Mouse (Mus musculus): ENCODE results near the gene Zc2hc1b. TPM values are rescaled to one million over a fixed set of nuclear protein-coding genes. Genes with fewer than 3 reads are reported as not detected.

Gene Zc2hc1b
- total RNA-seq (2014; fragmentation: Nextera tagmentation) (not detected in 2 replicates), total RNA-seq (2017) (not detected in 2 replicates), polyA plus RNA-seq (2012) (not detected in 2 replicates)

GRCm38 (mm10) chr10:13177973-13178624 is at the start of gene Zc2hc1b:
Gene Zc2hc1b (minus strand): TSS chr10:13178023.
- ATAC-seq (ENCODE audit: extremely low read depth, insufficient number of reproducible peaks, low FRiP score, poor library complexity, severe bottlenecking) (no peak), DNase-seq (ENCODE audit: low spot score) (no peak)
- Histone ChIP-seq H3K27me3 (ENCODE audit: insufficient read depth, low read length) (no peaks in the 10 kb centered on the region), H3K4me3 (ENCODE audit: low read depth, low read length) (no peak within 1 kb of the TSS), H3K36me3 (replicated peaks) (peaks cover 79% of the 10 kb centered on the region), H3K9me3 (replicated peaks) (no peaks in the 10 kb centered on the region), H3K4me1 (ENCODE audit: insufficient read depth, low read depth, low read length) (no peaks in the 10 kb centered on the region; the same call in 1 of the 2 replicates)
- TF ChIP-seq GATA2 (IDR thresholded peaks at IDR 0.05; ENCODE audit: borderline replicate concordance, low read depth, low read length) (no peak), GATA1 (IDR thresholded peaks at IDR 0.05; ENCODE audit: borderline replicate concordance, low read length) (no peak), TAL1 (conservative IDR thresholded peaks at IDR 0.05; ENCODE audit: low read depth, low read length) (no peak), CTCF (IDR thresholded peaks at IDR 0.05; ENCODE audit: low read depth, low read length) (no peak), POLR2AphosphoS5 (IDR thresholded peaks at IDR 0.05; ENCODE audit: insufficient replicate concordance, low read depth, low read length) (no peak)

- Histone ChIP-seq H3K4me3 (ENCODE audit: low read depth, low read length) (no peak overlapping the region), H3K9me3 (replicated peaks) (no peaks in the 10 kb centered on the region), H3K27me3 (ENCODE audit: insufficient read depth, low read length) (peaks cover 10% of the 10 kb centered on the region), H3K36me3 (replicated peaks) (no peaks in the 10 kb centered on the region), H3K4me1 (ENCODE audit: insufficient read depth, low read depth, low read length) (no peaks in the 10 kb centered on the region)
- ATAC-seq (ENCODE audit: extremely low read depth, insufficient number of reproducible peaks, low FRiP score, poor library complexity, severe bottlenecking) (no peak), DNase-seq (ENCODE audit: low spot score) (no peak)
- no peak for TF ChIP-seq POLR2AphosphoS5 (IDR thresholded peaks at IDR 0.05; ENCODE audit: insufficient replicate concordance, low read depth, low read length)
- no peak for TF ChIP-seq GATA2 (IDR thresholded peaks at IDR 0.05; ENCODE audit: borderline replicate concordance, low read depth, low read length)
- no peak for TF ChIP-seq CTCF (IDR thresholded peaks at IDR 0.05; ENCODE audit: low read depth, low read length)
- TF ChIP-seq TAL1 (conservative IDR thresholded peaks at IDR 0.05; ENCODE audit: low read depth, low read length): no peak
- TF ChIP-seq GATA1 (IDR thresholded peaks at IDR 0.05; ENCODE audit: borderline replicate concordance, low read length): no peak
Observed at GRCm38 (mm10) chr10:13225377-13226063, 47.7 kb upstream of the Zc2hc1b start.

GRCm38 (mm10) chr10:13222135-13222534 is 44.3 kb upstream of the Zc2hc1b start:
- H3K36me3 ChIP-seq (replicated peaks): no peaks in the 10 kb centered on the region
- DNase-seq (ENCODE audit: low spot score) (no peak), ATAC-seq (ENCODE audit: extremely low read depth, insufficient number of reproducible peaks, low FRiP score, poor library complexity, severe bottlenecking) (no peak)
- no peak overlapping the region for H3K4me3 ChIP-seq (ENCODE audit: low read depth, low read length)
- no peak for TF ChIP-seq CTCF (IDR thresholded peaks at IDR 0.05; ENCODE audit: low read depth, low read length)
- TF ChIP-seq TAL1 (conservative IDR thresholded peaks at IDR 0.05; ENCODE audit: low read depth, low read length): no peak
- no peak for TF ChIP-seq GATA2 (IDR thresholded peaks at IDR 0.05; ENCODE audit: borderline replicate concordance, low read depth, low read length)
- no peak for TF ChIP-seq GATA1 (IDR thresholded peaks at IDR 0.05; ENCODE audit: borderline replicate concordance, low read length)
- no peak for TF ChIP-seq POLR2AphosphoS5 (IDR thresholded peaks at IDR 0.05; ENCODE audit: insufficient replicate concordance, low read depth, low read length)
- peaks cover 12% of the 10 kb centered on the region for H3K27me3 ChIP-seq (ENCODE audit: insufficient read depth, low read length)
- H3K4me1 ChIP-seq (ENCODE audit: insufficient read depth, low read depth, low read length): no peaks in the 10 kb centered on the region
- no peaks in the 10 kb centered on the region for H3K9me3 ChIP-seq (replicated peaks)

GRCm38 (mm10) chr10:13220061-13220460 is 42.2 kb upstream of the Zc2hc1b start:
- Histone ChIP-seq H3K36me3 (replicated peaks) (no peaks in the 10 kb centered on the region), H3K9me3 (replicated peaks) (no peaks in the 10 kb centered on the region), H3K27me3 (ENCODE audit: insufficient read depth, low read length) (peaks cover 8% of the 10 kb centered on the region), H3K4me1 (ENCODE audit: insufficient read depth, low read depth, low read length) (peaks cover 4% of the 10 kb centered on the region), H3K4me3 (ENCODE audit: low read depth, low read length) (no peak overlapping the region)
- TF ChIP-seq GATA2 (IDR thresholded peaks at IDR 0.05; ENCODE audit: borderline replicate concordance, low read depth, low read length): no peak
- TF ChIP-seq GATA1 (IDR thresholded peaks at IDR 0.05; ENCODE audit: borderline replicate concordance, low read length): no peak
- no peak for TF ChIP-seq TAL1 (conservative IDR thresholded peaks at IDR 0.05; ENCODE audit: low read depth, low read length)
- TF ChIP-seq CTCF (IDR thresholded peaks at IDR 0.05; ENCODE audit: low read depth, low read length): no peak
- TF ChIP-seq POLR2AphosphoS5 (IDR thresholded peaks at IDR 0.05; ENCODE audit: insufficient replicate concordance, low read depth, low read length): no peak
- DNase-seq (ENCODE audit: low spot score) (no peak), ATAC-seq (ENCODE audit: extremely low read depth, insufficient number of reproducible peaks, low FRiP score, poor library complexity, severe bottlenecking) (no peak)

GRCm38 (mm10) chr10:13213956-13214355 is 36.1 kb upstream of the Zc2hc1b start:
- no peak for ATAC-seq (ENCODE audit: extremely low read depth, insufficient number of reproducible peaks, low FRiP score, poor library complexity, severe bottlenecking)
- DNase-seq (ENCODE audit: low spot score): no peak
- TF ChIP-seq POLR2AphosphoS5 (IDR thresholded peaks at IDR 0.05; ENCODE audit: insufficient replicate concordance, low read depth, low read length): no peak
- TF ChIP-seq TAL1 (conservative IDR thresholded peaks at IDR 0.05; ENCODE audit: low read depth, low read length): no peak
- TF ChIP-seq CTCF (IDR thresholded peaks at IDR 0.05; ENCODE audit: low read depth, low read length): no peak
- TF ChIP-seq GATA2 (IDR thresholded peaks at IDR 0.05; ENCODE audit: borderline replicate concordance, low read depth, low read length): no peak
- TF ChIP-seq GATA1 (IDR thresholded peaks at IDR 0.05; ENCODE audit: borderline replicate concordance, low read length): no peak
- no peaks in the 10 kb centered on the region for H3K36me3 ChIP-seq (replicated peaks)
- H3K9me3 ChIP-seq (replicated peaks): no peaks in the 10 kb centered on the region
- H3K4me3 ChIP-seq (ENCODE audit: low read depth, low read length): no peak overlapping the region
- peaks cover 4% of the 10 kb centered on the region for H3K4me1 ChIP-seq (ENCODE audit: insufficient read depth, low read depth, low read length)
- H3K27me3 ChIP-seq (ENCODE audit: insufficient read depth, low read length): peaks cover 8% of the 10 kb centered on the region

- Histone ChIP-seq H3K36me3 (replicated peaks) (no peaks in the 10 kb centered on the region), H3K27me3 (ENCODE audit: insufficient read depth, low read length) (peaks cover 8% of the 10 kb centered on the region), H3K9me3 (replicated peaks) (no peaks in the 10 kb centered on the region), H3K4me3 (ENCODE audit: low read depth, low read length) (no peak overlapping the region), H3K4me1 (ENCODE audit: insufficient read depth, low read depth, low read length) (peaks cover 4% of the 10 kb centered on the region)
- TF ChIP-seq GATA2 (IDR thresholded peaks at IDR 0.05; ENCODE audit: borderline replicate concordance, low read depth, low read length) (no peak), CTCF (IDR thresholded peaks at IDR 0.05; ENCODE audit: low read depth, low read length) (no peak), GATA1 (IDR thresholded peaks at IDR 0.05; ENCODE audit: borderline replicate concordance, low read length) (no peak), TAL1 (conservative IDR thresholded peaks at IDR 0.05; ENCODE audit: low read depth, low read length) (no peak), POLR2AphosphoS5 (IDR thresholded peaks at IDR 0.05; ENCODE audit: insufficient replicate concordance, low read depth, low read length) (no peak)
- DNase-seq (ENCODE audit: low spot score) (no peak), ATAC-seq (ENCODE audit: extremely low read depth, insufficient number of reproducible peaks, low FRiP score, poor library complexity, severe bottlenecking) (no peak)
Observed at GRCm38 (mm10) chr10:13212829-13213228, 35.0 kb upstream of the Zc2hc1b start.

Measured in G1E (cell line).